Mouse (Mus musculus): ENCODE results near the gene Gm37240.

Gene Gm37240

DNA sequence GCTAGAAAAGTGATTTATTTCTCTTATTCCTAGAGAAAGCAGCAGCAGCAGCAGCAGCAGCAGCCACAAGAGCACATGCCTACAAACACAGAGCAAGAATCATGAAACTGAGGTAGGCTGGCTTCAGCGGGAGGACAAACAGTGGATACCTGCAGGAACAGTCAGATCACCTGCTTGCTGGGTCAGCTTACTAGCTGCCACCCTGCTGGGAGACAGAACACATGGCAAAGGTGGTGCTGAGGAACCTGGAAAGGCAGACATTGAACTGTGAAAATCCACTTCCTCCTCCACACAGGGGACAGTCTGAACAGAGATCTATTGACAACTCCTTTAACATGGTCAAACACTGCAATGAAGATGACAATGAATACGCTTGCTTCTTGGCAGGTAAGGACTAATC is 1358.3 kb downstream of the Gm37240 start:
- DNase-seq (ENCODE audit: low spot score): no peak

DNA sequence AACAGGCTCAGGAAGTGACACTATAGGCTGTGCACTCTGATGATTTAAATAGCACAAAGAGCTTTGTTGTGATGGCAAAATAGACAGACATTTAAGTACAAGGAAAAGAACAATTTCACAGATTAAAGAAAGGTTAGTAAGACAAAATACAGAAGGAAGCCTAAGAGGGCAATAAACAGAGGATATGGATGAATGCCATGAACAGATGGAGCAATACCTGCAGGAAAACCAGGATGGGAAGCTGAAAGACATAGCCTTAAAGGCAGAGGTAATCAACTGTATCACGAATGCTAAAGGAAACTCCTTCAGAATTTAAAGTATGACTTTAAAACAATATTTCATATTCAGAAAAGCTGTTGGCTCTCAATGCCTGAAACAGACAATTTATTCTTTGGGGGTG is 1362.4 kb downstream of the Gm37240 start:
- no peak for DNase-seq (ENCODE audit: low spot score)

DNA sequence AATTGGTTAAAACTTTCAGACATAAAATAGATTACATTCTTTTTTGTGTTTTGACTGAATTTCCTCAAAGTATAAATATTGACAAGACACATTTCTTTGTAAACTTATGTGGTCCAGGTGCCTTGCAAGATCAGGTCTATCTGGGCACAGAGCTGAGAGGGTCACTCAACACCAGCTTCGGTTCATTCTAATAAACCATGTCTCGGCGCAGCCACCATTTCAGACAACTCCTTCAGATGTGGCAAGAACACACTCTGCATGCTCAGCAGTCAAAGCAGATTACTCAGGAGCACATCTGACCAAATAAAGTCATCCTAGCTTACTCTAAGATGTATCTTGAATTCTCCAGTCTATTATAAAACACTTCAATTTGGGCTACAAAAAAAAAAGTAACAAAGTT is 1371.2 kb downstream of the Gm37240 start:
- no peak for DNase-seq (ENCODE audit: low spot score)

DNA sequence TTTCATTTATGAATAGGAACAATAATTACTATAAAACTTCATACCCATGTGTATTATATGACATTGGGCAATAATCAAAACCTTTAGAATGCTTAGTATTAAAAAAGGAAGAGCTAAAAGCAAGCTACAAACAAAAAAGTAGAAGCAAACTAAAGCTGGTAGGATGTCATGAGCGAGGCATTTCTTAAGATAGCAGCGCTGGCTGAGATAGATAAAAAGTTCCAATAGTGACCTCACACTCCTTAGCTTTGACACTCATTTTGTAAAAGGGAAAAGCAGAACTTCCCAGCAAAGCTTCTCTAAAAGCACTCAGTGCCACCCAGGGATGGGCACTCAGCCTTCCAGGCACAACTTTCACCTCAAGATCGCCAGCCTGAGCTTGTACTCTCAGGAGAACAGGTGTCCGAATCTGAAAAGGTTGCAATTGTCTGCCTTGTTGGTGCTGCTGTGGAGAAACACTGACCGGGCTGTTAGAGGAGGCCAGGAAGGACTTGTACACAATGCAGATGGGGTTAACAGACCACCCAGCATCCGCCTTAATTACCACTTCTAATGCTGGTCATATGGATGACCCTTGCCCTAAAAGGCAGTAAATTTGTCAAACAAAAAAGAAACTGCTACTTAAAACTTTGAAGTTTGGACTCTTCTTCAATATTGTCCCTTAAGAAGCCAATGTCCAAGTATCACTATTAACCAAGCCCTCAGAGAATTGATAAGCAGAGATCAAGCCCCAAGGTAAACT is 1374.4 kb downstream of the Gm37240 start:
- DNase-seq (ENCODE audit: low spot score): no peak

DNA sequence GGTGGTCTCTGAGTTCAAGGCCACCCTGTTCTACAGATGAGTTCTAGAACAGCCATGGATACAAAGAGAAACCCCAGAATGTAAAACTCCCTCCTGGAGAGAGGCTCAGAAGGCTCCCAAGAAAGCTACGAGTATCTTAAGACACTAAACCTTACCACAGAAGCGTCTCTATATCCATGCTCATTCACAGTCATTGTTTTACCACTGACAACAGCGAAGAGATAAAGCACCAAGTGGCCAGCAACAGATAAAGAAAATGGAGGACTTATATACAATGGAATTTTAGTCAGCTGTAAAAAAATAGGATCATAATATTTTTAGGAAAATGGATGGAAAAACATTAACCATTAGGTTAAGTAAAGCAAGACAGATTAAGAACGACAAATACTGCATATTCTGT is 1382.1 kb downstream of the Gm37240 start:
- DNase-seq (ENCODE audit: low spot score): no peak

DNA sequence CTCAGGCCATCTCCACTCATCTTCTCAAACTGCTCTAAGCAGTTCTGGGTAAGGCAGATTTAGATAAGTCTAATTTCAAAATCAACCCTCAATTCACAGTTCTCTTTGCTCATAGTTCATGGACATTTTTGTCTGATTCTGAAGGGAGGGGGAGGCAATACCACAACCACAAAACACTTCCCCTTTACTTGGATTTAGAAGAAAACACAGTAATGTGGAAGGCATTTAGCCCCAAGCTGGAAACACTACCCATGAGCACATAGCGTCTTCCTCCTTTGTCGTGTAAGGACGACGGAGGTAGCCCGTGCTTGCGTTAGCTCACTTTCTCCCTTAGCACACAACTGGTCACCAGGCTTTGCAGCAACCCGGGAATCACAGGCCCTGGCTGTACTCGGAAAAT is 1383.0 kb downstream of the Gm37240 start:
- DNase-seq (ENCODE audit: low spot score): no peak

DNA sequence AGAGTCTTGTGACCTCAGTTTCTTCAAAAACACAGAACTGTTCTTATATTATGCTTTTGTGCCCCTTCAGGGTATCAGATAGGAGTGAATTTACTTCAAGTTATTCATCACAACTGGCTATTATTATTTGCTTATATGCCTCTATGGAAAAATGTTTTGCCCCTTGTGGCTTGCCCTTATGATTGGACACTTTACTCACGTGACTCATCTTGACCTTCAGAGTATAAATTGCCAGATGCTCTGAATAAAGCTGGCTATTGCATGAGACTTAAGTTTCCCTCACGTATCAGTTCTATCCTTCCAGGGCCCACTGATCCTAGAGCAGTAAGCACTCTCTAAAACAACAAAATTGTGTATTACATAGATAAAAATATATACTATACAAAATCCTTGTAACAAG is 1385.2 kb downstream of the Gm37240 start:
- no peak for DNase-seq (ENCODE audit: low spot score)

DNA sequence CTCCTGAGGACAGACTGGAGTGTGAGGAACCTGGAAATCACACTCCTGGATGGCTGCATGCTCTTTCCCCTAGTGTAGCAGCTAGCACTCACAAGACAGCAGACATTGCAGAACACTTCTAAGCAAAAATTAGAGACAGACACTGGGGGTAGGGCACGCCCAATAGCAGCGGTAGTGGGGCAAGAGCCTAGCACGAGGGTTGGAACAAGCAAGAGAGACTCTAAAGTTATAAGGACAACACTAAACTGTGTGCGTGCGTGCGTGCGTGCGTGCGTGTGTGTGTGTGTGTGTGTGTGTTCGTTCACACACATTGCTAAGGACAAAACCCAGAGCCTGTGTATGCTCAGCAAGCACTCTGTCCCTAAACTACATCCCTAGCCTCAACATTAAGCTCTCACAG is 1386.8 kb downstream of the Gm37240 start:
- no peak for DNase-seq (ENCODE audit: low spot score)

DNA sequence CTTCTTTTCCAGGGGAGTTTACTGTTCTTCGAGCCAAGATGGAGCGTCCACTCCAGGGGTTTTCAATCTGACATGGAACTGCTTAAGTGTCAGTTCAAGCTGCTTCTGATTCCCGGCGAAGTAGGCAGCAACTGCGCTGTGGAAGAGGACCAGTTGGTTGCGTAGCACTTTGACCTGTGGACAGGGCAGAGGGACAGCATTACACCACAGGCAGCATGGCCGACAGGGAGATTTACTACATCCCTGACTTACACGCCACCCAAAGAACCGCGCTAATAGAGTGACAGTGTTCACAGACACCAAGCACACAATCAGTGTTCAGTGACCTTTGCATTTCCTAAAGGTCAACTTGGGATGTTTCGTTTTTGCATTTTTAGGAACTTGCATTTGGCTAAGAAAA is 1389.6 kb downstream of the Gm37240 start:
- DNase-seq (ENCODE audit: low spot score): no peak

DNA sequence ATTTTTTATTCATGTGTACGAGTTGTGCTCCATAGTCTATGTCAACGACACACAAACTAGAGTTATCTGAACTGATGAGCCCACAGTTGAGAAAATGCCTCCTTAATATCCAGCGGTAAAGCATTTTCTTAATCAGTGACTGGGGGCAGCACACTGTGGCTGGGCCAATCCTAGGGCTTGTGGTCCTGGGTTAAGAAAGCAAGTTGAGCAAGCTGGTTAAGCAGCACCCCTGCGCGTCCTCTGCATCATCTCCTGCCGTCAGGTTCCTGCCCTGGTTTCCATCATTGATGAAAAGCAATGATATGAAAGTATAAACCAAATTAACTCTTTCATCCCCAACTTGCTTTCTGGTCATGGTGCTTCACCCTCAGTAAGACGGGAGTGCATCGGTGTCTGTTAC is 1394.7 kb downstream of the Gm37240 start:
- no peak for DNase-seq (ENCODE audit: low spot score)

DNA sequence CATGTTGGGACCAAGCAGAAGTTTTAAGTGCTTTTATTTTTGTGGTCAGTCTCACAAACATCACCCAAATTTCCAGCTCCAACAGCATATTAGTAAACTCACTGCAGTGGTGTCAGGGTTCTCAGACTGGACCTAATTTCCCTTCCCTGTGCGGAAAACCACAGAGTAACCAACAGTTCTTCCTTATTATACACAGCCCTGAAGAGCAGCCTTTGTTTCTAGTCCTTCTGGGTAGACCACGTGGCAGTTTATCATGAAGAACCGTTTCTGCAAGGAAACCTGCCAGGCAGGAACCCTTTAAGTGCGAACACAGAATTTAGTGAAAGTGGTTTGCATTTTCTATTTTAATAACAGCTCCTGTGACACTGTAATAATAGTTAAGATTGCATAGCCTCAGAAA is 1395.2 kb downstream of the Gm37240 start:
- no peak for DNase-seq (ENCODE audit: low spot score)

DNA sequence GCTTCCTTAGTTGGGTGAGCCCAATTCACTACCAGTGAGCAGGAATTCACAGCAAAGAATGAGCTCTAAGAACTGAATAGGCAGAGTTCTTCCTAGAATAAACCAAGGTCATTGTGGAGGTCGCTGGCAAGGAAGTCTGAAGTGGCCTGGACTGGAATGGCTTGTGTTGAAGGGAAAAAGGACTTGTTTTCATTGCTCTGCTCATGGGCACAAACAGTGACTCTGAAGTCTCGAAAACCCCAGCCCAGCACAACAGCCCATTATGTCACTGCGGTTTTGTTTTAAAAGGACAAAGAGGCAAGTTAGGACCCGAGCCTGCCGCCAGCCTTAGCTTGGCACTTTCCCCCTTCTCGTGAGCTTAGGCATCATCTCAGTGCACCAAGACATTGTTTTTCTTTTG is 1398.6 kb downstream of the Gm37240 start:
- DNase-seq (ENCODE audit: low spot score): no peak

DNA sequence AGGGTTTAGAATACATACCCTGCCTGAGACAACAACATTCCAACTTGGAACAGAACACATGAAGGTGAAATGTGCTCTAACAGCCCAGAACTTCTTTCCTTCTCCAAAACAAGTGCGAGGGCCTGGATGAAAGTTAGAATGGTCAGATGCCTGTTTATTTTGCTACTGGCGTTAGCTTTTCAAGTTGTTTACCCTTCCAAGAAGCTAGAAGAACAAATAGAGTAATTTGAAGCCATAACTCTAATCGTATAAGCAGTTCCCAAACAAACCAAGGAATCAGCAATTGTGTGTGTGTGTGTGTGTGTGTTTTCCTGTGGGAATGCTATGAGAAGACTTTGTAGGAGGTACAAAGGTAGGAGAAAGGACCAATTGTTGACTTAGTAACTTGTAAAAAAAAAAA is 1402.4 kb downstream of the Gm37240 start:
- no peak for DNase-seq (ENCODE audit: low spot score)

DNA sequence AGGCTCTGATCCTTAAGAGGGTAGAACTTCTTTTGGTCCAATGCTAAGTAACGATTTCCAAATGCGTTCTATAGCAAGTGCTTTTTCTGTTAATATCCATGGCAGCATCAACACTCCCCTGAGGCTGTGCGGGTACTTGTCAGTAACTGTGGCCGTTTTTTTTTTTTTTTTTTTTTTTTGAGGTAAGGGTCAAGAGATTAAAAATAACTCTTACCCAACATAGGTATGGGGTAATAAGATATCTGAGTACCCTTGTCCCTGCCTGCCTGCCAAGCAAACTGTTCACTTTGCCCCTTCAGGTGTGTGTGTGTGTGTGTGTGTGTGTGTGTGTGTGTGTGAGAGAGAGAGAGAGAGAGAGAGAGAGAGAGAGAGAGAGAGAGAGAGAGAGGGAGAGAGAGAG is 1403.0 kb downstream of the Gm37240 start:
- DNase-seq (ENCODE audit: low spot score): no peak

DNA sequence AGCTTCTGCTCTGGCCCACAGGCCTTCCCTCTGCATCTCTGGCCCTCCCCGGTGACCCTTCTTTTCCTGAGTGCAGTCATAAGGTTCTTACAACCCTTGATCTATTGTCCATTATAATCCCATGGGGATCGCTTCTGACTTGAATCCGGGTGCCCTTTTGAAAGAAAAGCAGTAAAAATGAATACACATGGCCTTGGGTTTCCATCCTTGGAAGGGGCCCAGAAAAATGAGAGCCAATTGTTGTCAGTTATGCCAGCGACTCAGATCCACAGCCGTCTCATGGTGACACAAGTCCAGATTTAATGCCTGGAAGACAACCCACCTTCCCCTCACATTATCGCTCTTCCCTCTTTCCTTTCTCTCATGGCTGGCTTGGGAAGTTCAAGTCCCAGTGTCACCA is 1405.2 kb downstream of the Gm37240 start:
- DNase-seq (ENCODE audit: low spot score): no peak

DNA sequence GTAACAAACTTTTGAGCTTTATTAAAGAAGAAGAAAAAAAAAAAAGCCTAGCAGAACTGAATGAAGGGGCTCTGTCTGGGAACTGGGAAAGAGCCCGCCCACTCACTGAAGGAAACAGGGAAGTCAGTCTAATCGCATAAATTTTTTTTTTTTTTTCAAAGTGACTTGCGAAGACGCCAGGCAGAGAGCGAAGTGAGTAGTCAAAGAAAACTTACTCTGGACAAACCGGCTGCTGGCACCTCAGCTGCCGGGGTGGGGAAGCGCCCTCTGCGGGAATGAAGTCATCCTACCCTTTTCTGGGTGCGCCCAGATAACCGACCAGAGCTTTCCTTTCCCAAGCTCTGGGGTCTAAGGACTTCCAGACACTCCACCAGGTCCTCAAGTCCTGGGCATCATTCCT is 1406.2 kb downstream of the Gm37240 start:
- DNase-seq (ENCODE audit: low spot score): no peak

DNA sequence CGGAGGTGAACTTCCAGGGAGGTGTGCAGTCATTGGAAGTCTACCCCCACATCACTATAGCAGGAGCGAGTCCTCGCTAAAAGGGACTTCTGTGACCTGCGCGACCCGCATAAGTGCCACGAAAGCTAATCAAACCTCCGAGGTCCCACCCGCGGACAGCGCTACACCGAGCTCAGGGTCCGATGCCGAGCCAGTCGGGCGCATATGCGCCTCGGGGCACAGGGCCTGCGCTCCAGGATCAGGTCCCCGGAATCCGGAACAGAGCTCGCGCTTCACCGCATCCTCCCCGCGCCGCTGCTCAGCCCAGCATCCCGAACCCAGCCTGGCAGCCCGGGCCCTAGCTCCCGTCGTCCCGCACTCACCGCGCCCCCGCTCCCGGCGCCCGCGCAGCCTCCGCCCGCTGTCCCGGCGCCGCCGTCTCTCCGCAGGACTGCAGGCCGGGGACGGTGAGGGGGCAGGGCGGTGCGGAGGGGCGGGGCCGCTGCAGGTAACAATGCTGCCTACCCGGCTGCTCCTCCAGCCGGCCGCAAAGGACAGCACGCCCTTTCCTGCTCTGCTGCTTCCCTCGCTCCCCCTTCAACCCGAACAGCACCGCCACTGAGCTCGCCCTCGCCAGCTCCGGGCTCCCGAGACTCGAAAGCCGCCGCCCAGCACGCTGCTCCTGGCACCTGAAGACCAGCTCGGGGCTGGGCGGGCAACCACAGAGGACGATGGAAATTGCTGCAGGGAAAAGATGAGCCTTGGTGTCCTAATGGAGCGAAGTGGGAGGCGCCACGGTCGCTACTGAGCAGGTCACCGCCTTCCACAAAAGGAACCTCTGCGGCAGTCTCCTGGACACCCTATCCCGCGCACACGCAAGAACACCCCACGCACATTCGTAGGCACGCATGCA is 1407.1 kb downstream of the Gm37240 start, which contains the start of gene Fhdc1:
Gene Fhdc1, minus strand, starts transcription at position 424 of the 892 bp plus-strand sequence.
- peak; percentile 55 for DNase-seq (ENCODE audit: low spot score)

DNA sequence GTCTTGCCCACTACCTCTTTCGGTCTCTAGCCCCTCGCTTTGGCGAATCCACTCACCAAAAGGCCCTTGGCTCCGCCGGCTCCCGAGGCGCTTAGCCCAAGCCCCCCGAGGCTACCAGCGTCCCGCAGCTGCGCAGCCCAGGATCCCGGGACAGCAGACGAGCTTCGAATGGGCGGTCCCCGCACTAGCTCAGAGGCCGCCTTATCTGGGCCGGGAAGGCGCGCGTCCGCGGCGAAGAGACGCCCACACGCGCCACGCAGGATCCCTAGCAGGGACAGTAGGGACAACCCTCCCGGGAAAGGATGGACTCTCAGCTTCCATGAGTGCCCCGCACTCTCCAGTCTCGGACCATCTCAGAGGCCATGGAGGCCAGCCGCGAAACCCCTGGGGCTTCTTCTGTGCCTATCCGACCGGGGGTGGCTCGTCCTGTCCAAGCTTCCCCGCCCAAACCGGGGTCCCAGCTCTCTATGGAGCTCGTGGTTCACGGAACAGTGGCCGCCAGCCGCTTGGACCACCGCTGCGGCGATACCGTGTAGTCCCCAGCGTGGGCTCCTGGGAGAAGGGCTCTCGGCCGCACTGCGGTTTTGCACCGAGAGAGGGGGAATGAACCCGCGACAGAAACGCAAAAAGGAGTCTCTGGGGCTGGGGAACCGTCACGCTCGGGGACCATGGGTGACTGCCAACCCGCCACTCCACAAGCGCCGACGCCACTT is 1407.9 kb downstream of the Gm37240 start:
- peak; percentile 56 for DNase-seq (ENCODE audit: low spot score)

DNA sequence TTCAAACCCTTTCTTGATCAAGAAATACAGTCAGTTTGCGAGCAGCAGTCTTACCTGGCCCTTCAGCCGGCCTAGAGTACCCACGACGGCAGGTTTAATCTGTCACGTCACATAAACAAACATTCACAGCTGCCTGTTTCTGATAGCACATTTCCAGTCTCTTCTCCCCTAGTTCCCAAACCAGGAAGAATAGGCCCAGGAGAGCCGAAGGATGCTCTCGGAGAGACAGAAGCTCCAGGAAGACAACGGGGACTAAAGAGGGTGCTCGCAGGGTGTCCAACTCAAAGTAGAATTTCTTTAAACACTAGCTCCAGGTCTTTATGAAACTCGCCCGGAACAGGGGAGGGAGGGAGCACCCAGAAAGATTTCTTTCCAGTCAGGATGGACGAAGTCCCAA is 1408.4 kb downstream of the Gm37240 start:
- no peak for DNase-seq (ENCODE audit: low spot score)

DNA sequence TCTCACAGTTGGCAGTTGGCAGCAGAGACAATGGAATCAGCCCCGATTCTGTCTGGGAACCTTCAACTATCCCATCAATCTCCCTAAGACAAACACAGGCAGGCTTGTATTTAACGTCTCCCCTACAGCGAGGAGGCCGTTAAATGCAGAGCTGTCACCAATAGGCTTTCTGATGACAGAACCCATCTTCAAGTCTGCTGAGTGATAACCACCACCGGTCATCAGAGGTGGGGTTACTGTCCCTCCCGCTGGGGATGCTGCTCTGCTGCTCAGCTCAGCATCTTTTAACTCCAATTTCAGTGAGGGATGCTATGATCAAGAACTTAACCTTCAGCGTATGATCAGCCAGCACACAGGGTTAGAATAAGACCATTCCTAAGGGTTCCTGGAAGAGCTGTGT is 1409.1 kb downstream of the Gm37240 start:
- no peak for DNase-seq (ENCODE audit: low spot score)

DNA sequence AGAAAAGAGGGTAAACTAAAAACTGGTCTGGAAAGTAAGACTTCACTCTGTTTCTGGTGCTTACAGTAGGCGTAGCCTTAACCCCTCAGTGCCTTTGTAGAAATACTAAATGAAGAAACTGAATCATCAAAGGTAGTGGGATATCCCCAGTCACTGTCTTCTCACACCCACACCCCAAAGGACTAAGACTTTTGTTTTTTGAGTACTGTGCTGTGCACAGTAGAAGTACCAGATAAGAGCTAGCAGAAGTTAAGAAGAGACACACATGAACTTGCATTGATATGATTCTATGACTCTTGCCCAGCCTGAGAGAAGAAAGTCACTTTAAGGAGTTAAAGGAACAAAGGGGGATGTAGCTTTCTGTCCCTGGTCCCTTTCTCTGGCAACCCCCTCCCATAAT is 1409.8 kb downstream of the Gm37240 start:
- DNase-seq (ENCODE audit: low spot score): no peak

DNA sequence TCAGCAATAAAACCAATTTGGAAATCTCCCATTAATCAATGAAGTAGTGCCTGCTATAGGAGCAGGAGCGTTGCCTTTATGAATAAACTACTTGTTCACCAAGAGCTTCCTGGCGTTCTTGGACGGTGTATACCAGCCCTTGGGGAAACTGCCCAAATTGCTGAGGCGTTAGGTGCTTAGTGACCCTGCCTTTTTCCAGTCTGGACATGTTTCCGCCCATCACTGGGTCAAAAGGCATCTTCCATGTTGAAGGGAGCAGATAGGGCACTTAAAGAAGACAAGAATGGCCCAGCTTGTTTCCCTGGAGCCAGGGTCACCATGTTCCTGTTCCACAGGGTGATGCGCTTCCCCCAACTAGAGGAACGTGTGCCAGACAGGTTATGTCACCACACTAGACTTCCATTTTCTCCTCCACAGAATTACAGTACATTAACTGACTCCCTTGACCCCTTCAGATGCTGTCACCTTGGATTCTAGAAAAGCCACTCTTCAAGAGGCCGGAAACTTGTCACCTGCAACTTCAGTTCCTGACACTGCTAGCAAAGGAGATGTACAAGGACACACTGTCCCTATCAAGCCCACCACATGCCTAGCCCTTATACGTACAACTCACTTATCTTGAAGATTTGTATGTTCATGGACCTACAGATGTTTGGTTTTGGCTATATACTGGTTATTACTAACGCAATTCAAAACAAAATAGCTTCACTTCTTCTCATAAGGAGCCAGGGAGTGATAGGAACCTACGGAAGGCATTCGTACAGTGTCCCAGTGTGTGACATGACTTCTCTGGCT is 1412.1 kb downstream of the Gm37240 start:
- DNase-seq (ENCODE audit: low spot score): no peak

Data from MN1 (cell line).